22 mouse cellular contexts compared by ENCODE assay signal in genomic region chr2:122143111-122143510, GRCm38 (mm10). TPM values are rescaled to one million over a fixed set of nuclear protein-coding genes. Genes with fewer than 3 reads are reported as not detected.
"Had no signal": no experiment of that assay in that cellular context is flagged by ENCODE, and none has a peak within 500 bp of the region (broad histone marks: within the 10 kb centered on the region; RNA-seq: fewer than 3 reads in every experiment).

No protein-coding gene starts in this region.

- DNase-seq: lung, adult 18-20 months; lung, embryonic 14.5 days; lung, postnatal 10 days; lung, postnatal 4 days; right cerebral cortex, postnatal 14 days; thymus, adult 2 months; thymus, postnatal 25 days; thymus, postnatal 4 days had no signal

- H3K4me2 ChIP-seq: lung, embryonic 14.5 days; midbrain, embryonic 13.5 days; neural tube, embryonic 13.5 days; neural tube, embryonic 15.5 days; stomach, embryonic 15.5 days had no signal

- ATAC-seq: midbrain, embryonic 13.5 days; midbrain, embryonic 16.5 days had no signal

- H3K9me3 ChIP-seq: midbrain, embryonic 10.5 days; midbrain, embryonic 13.5 days; neural tube, embryonic 13.5 days; neural tube, embryonic 15.5 days; stomach, embryonic 15.5 days had no signal

- H3K27ac ChIP-seq: midbrain, embryonic 10.5 days; midbrain, embryonic 13.5 days; neural tube, embryonic 13.5 days; neural tube, embryonic 15.5 days; stomach, embryonic 15.5 days; stomach, postnatal 0 days had no signal

- H3K4me3 ChIP-seq: midbrain, embryonic 10.5 days; midbrain, embryonic 13.5 days; myocyte; neural tube, embryonic 13.5 days; neural tube, embryonic 15.5 days; stomach, embryonic 15.5 days had no signal

- H3K36me3 ChIP-seq: midbrain, embryonic 10.5 days; midbrain, embryonic 13.5 days; neural tube, embryonic 13.5 days; neural tube, embryonic 15.5 days; stomach, embryonic 15.5 days had no signal

- H3K27me3 ChIP-seq: midbrain, embryonic 13.5 days; neural tube, embryonic 13.5 days; neural tube, embryonic 15.5 days; stomach, embryonic 15.5 days had no signal

- H3K9ac ChIP-seq: lung, embryonic 14.5 days; midbrain, embryonic 13.5 days; neural tube, embryonic 13.5 days; neural tube, embryonic 15.5 days; stomach, embryonic 15.5 days had no signal

RNA-seq across cellular contexts. Expression of gene Trim69, which starts 17.4 kb away (rescaled TPM):
- total RNA-seq: megakaryocyte, adult 5-6 weeks had no signal
- polyA plus RNA-seq: lung, embryonic 14.5 days; midbrain, embryonic 10.5 days; midbrain, embryonic 13.5 days; midbrain, embryonic 16.5 days; neural tube, embryonic 11.5 days; neural tube, embryonic 13.5 days; neural tube, embryonic 15.5 days; spleen, adult 2 months; stomach, embryonic 15.5 days; stomach, postnatal 0 days had no signal

RNA-seq across cellular contexts. Expression of gene Patl2, which starts 42.9 kb away (rescaled TPM):
- total RNA-seq: megakaryocyte, adult 5-6 weeks; megakaryocyte-erythroid progenitor cell, adult 5-6 weeks had no signal
- polyA plus RNA-seq: lung, embryonic 14.5 days; lung, embryonic 16.5 days; midbrain, embryonic 10.5 days; midbrain, embryonic 13.5 days; midbrain, embryonic 16.5 days; neural tube, embryonic 11.5 days; neural tube, embryonic 13.5 days; neural tube, embryonic 15.5 days; stomach, embryonic 15.5 days; stomach, postnatal 0 days; urinary bladder, adult 2 months had no signal

RNA-seq across cellular contexts. Expression of gene Terb2, which starts 43.0 kb away (rescaled TPM):
- total RNA-seq: megakaryocyte, adult 5-6 weeks; megakaryocyte-erythroid progenitor cell, adult 5-6 weeks had no signal
- polyA plus RNA-seq: lung, embryonic 14.5 days; lung, embryonic 16.5 days; midbrain, embryonic 10.5 days; midbrain, embryonic 13.5 days; midbrain, embryonic 16.5 days; myocyte; neural tube, embryonic 11.5 days; neural tube, embryonic 13.5 days; neural tube, embryonic 15.5 days; spleen, adult 2 months; stomach, embryonic 15.5 days; stomach, postnatal 0 days; thymus, adult 2 months; urinary bladder, adult 2 months had no signal
